Mouse (Mus musculus): ENCODE data around the gene Tmem268. TPM values are rescaled to one million over a fixed set of nuclear protein-coding genes. Genes with fewer than 3 reads are reported as not detected.

Gene Tmem268
- total RNA-seq, 2 experiments from 2014 or later: 5.9 to 6.5 TPM

DNA sequence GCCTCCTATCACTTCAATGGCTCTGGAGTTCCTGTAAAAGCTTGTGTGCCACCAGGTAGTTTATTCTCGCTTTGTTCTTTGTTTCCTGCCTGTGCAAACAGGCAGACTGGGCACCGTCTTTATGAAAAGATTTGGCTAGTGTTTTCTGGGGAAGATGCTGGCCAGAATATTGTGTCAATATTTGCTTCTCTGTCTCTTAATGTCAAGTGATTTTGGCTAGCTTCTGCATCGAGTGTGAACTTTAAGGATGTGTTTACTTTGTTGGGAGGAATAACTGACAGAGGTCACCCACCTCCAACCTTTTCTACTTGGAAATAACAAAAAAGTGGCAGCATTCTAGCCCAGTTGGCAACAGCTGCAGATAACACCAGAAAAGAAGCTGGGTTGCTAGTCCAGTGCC is 4.0 kb upstream of the Tmem268 start:
- intact Hi-C loops (cut with DNase I): loop anchor here (5.0 kb wide), 2 partner anchors 47 to 132 kb away; no protein-coding TSS in a partner anchor

DNA sequence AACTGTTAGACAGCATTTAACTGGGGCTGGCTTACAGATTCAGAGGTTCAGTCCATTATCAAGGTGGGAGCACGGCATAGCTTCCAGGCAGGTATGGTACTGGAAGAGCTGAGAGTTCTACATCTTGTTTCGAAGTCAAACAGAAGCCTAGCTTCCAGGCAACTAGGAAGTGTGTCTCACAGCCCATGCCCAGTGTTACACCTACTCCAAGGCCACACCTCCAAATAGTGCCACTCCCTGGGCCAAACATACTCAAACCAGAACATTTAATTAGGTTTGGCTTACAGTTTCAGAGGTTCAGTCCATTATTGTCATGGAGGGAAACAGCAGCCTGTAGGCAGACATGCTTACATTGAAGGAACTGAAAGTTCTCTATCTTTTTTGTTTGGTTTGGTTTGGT is 3.5 kb upstream of the Tmem268 start:
- DNase-seq: no peak
- intact Hi-C loops (cut with DNase I): loop anchor here (5.0 kb wide), 2 partner anchors 48 to 133 kb away; no protein-coding TSS in a partner anchor

More for the DNA sequence above, 4.0 kb upstream of the Tmem268 start:
- no peak for DNase-seq

DNA sequence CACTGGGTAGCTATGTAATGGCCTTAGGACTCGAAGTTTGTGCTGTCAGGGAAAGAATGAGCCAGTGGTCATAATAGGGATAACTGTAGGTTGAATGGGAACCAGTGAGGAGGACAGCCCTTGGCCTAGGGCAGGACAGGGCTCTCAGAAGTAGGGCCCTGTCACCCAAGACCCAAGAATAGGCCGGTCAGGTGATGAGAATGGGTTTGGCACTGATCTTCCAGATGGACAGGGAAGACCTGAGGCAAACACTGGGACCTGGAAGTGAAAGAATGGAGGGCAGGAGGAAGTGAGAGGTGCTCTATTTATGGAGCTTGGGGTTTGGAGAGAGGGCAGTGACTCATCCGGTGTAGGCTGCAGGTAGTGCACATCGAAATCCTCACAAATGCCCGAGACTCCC is 1.9 kb upstream of the Tmem268 start:
- DNase-seq: no peak
- intact Hi-C loops (cut with DNase I): loop anchor here (5.0 kb wide), 2 partner anchors 49 to 134 kb away; no protein-coding TSS in a partner anchor

DNA sequence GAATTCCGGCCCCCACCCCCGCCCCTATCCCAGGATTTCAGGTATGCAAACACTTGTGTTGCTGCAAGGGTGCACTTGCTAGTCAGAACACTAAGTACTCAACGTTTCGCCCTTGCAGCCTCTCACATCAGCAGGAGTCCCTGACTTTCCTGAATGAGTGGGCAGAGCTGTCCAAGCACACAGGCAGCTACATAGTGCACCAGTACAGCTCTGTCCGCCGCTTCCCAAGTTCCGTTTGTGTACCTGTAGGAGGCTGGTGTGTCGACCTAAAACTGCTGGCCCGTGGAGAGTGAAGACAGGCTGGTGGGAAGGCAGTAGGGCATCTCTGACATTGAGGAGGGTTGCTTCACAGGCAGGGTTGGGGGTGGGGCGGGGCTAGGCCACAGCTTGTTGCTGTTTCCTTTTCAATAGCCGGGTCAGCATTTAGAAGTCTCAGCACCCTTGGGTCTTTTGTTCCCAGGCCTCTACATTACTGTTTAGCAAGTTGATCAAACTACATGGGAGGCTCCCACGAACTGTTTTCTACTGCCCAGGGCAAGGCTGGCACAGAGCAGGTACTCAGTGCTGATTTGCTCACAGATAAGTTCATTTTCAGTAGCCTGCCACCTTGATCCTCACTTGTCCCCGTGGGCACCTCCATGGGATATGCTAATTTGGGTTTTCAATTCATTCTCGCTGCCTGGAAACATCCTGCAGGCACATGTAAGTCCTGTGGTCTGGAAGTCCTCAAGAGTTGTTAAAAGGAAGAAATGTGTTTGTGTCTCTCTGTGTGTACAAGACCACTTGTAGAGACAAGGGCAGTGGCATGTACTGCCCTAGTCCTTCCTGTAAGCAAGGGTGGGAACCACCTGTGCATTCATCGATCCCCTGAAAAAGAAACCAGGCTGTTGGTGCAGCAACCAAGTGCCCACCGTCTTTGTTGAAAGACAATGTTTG is 1.2 kb upstream of the Tmem268 start:
- intact Hi-C loops (cut with DNase I): loop anchor here (5.0 kb wide), 2 partner anchors 50 to 135 kb away; no protein-coding TSS in a partner anchor
- DNase-seq: peak in 1 of 2 experiments; percentile 22

DNA sequence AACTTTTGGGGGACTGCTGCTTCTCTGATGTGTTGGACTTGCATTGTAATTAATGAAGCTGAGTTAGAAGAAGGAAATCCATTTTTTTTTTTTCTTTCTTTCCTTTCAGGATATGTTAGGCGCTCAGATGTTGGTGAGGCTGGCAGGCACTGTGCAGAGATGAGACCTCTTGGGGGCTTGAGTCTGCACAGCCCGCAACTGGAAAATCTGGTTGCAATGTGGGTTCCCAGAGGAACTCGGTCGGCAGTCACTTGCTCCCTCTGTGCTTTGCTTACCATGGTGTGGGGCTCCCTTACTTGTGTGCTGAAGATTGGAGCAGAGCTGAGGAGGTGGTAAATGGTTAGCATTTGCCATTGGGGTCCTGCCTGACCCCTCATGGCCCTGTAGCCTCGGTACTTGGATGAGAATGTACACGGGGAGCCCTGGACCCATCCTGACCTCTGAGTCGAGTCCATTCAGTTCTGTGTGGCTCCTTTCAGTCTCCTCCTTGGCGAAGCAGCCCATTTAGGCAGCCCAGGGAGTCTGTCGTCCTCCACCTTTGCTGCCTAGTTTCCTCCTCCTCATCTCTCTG is 631 bp downstream of the Tmem268 start:
- intact Hi-C loops (cut with DNase I): loop anchor here (5.0 kb wide), 2 partner anchors 52 to 137 kb away; no protein-coding TSS in a partner anchor
- DNase-seq: no peak

DNA sequence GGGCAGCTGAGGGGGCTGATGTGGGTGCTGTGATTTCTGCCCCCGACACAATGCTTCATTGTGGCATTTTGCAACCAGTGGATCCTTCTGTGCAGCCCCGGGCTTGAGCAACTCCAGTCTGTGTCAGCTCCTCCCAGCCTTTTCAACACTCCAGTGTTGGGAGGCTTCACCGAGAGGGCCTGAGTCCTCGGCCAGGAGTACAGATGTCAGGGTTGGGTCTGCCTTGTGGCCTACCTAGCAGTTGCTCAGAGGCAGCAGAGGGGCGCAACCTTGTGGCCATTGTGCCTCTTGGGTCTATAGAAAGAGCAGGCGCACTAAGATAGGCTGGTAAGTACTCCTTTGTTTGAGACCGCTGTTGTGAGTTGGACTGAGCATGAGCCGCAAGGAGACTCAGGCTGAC is 1.5 kb downstream of the Tmem268 start:
- intact Hi-C loops (cut with DNase I): no loop called here

DNA sequence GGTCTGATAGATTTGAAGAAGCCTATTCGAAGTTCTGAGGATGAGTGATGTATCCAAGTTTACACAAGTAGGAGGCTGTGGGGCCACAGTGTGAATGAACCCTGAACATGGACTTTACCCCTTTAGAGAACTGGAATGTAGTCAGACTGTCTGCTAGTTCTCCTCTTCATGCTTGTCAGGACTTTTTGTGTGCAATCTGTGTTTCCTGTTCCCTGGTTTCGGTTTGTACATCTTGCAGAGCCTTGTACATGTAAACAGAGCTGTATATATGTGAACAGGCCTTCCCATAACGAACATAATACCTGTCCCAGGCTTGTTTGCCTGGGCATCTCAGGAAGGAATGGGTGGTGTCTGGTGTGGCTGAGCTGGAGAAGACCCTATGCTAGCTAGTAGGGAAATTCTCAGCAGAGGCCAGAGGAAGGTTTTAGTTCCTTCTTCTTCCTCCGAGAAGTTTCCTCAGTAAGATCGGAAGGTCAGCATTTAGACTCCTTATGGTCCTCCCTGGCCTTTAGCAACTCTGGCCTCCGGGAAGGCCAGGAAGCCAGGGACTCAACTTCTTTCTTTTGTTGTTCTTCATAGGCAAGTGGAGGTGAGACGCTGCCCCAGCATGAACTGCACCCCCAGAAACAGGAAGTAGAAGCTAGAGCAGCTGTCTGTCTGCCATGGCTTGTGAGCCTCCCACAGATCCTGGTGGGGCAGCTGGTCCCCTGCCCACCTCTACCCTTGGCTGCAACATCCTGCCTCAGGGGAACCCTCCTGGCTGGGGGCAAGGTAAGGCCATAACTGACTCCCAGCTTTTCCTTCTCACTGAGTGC is 3.5 kb downstream of the Tmem268 start:
- intact Hi-C loops (cut with DNase I): no loop called here
- no peak for DNase-seq

More for the DNA sequence above, 1.5 kb downstream of the Tmem268 start:
- peak; percentile 41 to 42 for DNase-seq

DNA sequence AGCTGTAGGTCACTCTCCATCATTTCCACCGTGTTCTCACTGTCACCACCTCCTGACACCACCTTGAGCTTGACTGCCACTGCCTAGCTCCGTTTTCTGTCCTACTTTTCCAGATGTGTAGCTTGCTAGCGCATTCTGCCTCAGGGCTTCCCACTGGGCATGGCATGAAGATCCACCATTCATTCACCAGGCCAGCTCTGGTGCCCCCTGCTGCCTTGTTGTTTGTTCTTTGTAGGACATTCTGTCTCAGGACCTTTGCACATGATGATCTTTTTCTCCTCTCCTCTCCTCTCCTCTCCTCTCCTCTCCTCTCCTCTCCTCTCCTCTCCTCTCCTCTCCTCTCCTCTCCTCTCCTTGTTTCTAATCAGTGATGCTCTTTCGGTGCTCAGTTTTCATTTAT is 4.2 kb downstream of the Tmem268 start:
- no peak for DNase-seq
- intact Hi-C loops (cut with DNase I): no loop called here

DNA sequence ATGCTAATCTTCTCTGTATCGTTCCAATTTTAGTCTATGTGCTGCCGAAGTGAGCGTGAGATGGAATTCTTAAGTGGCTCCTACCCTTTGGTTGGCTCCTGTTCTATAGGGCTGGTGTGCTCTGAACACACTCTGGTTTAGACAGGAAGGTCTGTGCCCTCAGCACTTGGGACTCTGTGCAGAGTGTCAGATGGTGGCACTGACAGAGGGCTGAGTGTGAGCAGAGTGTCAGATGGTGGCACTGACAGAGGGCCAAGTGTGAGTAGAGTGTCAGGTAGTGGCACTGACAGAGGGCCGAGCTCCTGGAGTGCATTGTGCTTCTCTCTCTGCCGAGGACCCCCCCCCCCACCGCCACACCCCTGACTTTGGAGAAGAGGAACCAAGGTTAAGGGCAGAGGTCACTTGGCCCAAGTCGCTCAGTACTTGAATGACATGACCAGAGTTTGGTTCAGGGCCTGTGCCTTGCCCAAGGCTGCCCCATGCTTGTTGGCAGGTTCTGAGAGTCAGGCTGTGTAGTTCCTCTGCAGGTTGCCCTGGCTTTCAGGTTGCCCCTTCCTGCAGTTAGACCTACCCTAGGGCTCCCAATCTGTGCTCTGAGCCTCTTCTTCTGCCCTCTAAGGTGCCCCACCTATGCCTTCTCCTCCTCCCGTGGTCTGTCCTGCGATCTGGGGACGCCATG is 9.3 kb downstream of the Tmem268 start:
- no peak for DNase-seq
- intact Hi-C loops (cut with DNase I): no loop called here

DNA sequence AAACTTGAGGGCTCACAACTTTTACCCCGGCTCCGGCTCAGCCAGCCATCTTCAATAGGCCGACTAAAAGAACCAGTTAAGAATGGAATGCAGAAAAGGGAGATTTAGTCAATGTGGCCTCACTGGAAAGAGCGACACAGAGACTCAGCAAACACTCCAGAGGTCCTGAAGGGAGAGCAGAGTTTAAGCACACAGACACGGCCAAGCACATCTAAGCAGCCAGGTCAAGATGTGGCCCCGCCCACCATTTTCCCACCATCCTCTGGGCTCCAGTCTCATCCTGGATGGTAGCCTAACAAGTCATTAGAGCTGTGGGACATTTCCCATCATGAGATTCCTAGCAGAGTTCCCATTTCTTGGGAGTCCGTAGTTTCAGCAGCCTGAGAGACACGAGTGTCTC is 10.7 kb downstream of the Tmem268 start:
- intact Hi-C loops (cut with DNase I): no loop called here
- DNase-seq: no peak

DNA sequence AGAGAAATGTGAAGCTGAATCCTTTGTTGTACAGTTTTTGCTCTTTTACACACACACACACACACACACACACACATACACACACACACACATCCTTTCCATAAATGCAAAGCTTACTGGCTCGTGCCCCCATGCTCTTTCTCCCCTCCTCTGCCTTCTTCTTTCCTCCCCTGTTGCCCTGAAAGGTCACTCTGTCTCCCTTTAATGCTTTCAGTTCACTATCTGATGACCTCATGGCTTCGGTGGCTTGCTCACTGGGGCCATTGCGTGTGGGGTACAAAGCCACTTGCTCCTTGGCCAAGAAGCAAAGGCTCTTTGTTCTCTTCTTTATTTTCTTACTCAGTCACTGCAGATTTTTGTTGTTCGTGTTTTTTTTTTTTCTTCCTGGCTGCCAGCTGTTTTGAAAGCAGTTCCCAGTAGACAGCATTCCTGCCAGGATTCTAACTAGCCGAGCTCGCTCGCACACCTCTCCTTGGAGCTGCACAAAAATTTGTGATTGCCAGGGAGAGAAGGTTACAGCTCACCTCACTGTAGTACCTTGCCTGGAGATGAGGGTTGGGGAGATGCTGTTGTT is 11.7 kb downstream of the Tmem268 start:
- no peak for DNase-seq

DNA sequence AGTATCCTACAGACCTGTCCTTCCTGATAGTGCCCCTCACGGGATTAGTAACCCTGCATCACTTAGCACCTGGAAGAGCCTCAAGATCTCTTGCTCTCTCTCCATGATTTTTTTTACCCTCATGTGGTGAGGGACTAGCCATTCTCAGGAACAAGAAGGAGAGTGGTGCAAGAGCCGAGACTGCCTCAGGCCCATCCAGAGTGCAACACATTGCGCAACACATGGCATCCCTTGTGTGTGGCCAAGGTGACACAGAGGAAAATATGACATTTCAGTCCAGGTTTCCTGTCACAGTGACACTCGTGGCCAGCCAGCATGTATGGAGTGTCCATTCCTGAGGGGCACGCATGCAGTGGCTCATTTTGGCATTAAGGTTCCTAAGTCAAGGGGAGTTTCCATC is 14.0 kb downstream of the Tmem268 start:
- DNase-seq: no peak
- intact Hi-C loops (cut with DNase I): no loop called here

More for the DNA sequence above, 11.7 kb downstream of the Tmem268 start:
- intact Hi-C loops (cut with DNase I): no loop called here

DNA sequence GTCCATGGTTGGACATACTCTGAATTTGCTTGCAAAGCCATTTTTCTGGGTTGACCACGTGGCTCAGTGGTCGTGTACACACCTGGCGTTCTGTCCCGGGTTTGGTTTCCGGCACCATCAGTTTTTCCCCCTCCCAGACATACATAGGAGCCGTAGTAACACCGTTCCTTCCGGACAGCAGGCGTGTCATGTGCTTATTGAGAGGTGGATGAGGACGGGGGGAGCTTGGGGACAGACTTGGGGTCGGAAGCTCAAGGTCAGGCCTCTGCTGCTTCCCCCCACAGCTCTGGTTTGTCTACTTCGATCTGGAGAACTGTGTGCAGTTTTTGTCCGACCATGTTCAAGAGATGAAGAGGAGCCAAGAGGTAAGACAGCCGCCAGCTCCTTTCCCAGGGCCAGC is 21.1 kb downstream of the Tmem268 start:
- intact Hi-C loops (cut with DNase I): no loop called here
- no peak for DNase-seq

DNA sequence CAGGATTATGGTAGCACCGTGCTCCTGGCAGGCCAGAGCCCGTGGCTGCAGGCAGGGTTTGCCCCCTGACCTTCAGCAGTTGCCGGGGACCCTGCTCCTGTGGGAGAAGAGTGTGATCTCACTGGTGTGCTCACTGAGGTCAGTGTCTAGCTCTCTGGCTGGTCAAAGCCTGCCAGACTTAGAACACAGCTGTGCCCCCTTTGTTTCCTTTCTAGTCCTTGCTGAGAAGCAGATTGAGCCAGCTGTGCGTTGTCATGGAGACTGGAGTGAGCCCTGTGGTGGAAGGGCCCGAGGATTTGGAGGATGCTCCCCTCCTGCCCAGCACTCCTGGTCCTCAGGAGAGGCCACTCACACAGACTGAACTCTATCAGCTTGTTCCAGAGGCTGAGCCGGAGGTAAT is 21.5 kb downstream of the Tmem268 start:
- no peak for DNase-seq
- intact Hi-C loops (cut with DNase I): no loop called here

DNA sequence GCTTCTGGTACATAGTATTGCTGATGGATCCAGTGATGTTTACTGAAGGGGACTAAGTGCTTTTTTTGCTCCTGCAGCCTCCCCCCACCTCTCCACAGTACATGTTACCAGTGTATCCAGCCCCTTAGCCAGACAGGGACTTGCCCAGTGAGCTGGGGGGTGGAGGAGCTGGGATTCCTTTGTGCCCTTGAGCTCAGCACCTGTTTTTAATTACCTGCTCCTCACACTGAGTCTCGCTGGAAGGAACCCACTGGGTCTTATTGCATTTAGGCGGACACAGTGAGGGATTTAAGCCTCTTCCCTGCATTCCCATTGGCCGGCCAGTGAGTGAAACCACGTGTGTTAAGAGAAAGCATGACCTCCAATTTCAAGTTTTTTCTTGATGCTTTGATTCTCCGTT is 24.0 kb downstream of the Tmem268 start:
- no peak for DNase-seq
- intact Hi-C loops (cut with DNase I): no loop called here

DNA sequence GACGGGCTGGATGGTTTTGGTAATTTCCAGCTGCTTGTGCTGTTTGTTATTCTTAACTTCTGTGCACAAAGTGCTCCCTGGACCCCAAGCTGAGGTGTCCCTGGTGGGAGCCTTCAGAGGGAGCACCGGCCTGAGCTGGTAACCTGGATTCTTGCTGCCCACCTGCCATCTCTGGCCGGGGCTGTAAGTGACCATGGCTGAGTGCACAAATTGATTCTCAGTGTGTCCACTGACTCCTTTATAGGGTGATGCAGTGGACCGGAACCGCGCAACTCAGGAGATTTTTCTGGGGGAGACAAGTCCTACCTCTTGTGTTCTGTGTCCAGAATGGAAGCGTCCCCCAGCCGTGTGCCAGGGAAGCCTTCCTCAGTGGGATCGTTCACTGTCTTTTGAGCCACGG is 26.6 kb downstream of the Tmem268 start:
- intact Hi-C loops (cut with DNase I): no loop called here
- DNase-seq: no peak

DNA sequence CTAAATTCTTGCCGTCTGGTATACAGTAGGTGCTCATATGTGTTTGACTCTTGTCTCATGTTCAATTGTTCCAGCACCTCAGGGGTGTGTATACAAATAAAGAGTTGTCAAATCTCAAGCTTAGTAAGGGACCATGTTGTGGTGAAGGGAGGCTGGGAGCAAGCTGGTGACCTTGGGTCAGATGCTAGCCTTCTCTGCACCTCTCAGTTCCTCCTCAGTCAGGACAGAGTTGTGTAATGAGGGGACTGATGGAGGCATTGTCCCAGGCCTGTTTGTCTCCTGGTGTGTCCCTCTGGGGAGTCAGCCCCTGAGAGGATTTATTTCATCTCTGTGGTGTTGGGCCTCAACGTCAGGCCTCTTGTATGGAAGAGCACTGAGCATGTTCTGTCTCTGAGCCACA is 27.7 kb downstream of the Tmem268 start:
- no peak for DNase-seq
- intact Hi-C loops (cut with DNase I): no loop called here

DNA sequence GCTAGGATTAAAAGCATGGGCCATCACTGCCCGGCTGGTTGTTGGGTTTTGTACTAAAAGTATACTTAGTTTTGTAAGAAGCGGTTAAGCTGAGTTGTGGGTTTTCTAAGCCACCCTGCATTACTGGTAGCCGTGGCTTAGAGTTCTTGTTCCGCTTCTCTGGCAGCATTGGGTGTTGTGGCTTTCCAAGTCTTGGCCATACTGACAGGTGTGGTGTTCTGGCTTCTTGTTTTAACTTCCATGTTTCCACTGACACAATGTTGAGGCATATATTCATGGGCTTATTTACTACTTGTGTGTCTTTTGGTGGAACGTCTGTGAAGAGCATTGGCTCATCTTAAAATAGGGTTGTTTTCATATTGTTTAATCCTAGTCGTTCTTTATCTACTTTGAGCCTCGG is 31.4 kb downstream of the Tmem268 start:
- intact Hi-C loops (cut with DNase I): no loop called here
- no peak for DNase-seq

DNA sequence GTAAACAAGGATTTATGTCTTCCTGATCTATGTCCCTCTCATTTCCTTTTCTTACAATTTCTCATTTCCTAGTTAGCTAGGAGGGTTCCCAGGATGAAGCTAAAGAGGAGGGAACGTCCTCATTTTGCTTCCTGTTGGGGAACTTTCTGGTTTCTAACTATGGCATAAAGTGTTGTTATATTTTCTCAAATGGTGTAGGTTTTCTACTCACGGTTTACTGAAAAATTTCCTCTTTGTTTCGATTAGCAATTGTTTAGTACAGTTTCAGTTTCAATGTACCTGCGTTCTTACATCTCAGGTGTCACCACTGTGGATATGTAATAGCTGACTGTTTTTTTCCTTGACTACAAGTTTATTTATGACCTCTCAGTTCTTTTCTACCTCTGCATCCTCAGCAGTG is 32.0 kb downstream of the Tmem268 start:
- DNase-seq: no peak
- intact Hi-C loops (cut with DNase I): no loop called here

DNA sequence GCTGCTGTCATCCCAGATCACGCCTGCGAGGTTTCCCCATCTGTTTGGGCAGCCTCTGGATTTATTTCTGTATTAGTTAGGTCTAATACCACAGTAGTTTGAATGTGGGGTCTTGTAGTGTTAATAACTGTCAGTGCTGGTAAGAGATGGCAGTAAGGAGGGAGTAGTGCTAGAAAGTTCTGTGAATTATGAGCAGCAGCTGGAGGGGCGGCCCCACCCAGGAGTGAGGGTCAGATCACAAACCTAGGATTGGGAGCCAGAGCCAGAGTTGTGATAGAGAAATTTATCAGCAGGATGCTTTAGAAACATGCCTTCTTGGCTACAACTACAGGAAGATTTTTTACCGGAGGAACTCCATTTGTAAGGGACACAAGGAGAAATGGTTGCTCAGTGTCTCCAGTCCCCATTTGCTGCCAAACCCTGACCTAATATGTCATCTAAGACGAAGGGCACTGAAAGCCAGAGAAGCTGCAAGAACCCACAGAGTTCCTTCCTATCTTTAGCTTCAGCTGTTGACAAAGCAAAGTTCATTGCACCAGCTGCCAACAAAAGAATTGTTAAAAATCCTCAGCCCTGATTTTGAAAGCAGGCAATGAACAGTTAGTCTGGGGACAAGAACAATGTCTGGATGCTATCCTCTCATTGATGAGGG is 36.0 kb downstream of the Tmem268 start:
- intact Hi-C loops (cut with DNase I): no loop called here
- peak; percentile 55 to 60 for DNase-seq
